Mouse (Mus musculus) small intestine, adult 2 months (tissue): Measurements from ENCODE around the gene Stag1.

Experiments used
- CTCF ChIP-seq: fragments of 200-500 bp; IDR thresholded peaks from 2 replicates; pipeline ENCODE4 v1.5.1; 2012; ENCODE audit warnings: low read depth, mild to moderate bottlenecking, control low read depth, inconsistent platforms, low read length, moderate library complexity, mixed read lengths; ENCODE audit not compliant: insufficient replicate concordance, insufficient read length; ENCODE audit errors: extremely low read depth
- POLR2A ChIP-seq: fragments of 200-500 bp; IDR thresholded peaks from 2 replicates; pipeline ENCODE4 v1.6.1; 2012; ENCODE audit warnings: low read depth, mild to moderate bottlenecking, control low read depth, inconsistent platforms, low read length, moderate library complexity

DNA sequence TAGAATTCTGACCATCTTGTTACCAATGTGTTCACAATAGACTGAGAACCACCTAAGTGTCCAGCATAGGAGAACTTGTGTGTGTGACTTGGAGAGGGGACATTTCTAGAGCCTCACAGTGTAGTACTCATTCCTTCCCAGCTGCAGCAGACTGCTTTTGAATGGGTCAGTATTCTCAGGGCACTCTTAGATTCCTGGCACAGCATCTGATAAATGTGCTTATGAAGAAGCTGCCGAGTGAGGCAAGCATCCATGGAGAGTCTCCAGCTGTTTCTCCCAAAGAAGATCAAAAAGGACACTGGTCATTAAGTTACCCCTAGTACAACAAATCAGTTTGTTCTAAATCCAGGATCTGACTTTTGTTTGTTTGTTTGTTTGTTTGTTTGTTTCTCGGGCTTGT lies 24.3 kb upstream of the Stag1 start:
- TF ChIP-seq POLR2A (no peak), CTCF (no peak)
